Mouse (Mus musculus) testis, adult 2 months (tissue): ENCODE measurements around the gene Fam107a.

ENCODE experiments used
- CTCF ChIP-seq: fragments of 200-500 bp; IDR thresholded peaks from 2 replicates; pipeline ENCODE4 v1.5.1; 2012; ENCODE audit warnings: low read depth, mild to moderate bottlenecking, inconsistent platforms, low read length, moderate library complexity; ENCODE audit not compliant: control insufficient read depth, insufficient read depth, insufficient replicate concordance
- POLR2A ChIP-seq: fragments of 200-500 bp; IDR thresholded peaks from 2 replicates; pipeline ENCODE4 v1.6.1; 2012; ENCODE audit warnings: low read depth, mild to moderate bottlenecking, inconsistent platforms, low read length, moderate library complexity; ENCODE audit not compliant: control insufficient read depth

- no peak for TF ChIP-seq POLR2A
- no peak for TF ChIP-seq CTCF
Observed at GRCm38 (mm10) chr14:8335947-8336346, 18.1 kb upstream of the Fam107a start.
